Mouse (Mus musculus): ENCODE results near the gene Scaf8. TPM values are rescaled to one million over a fixed set of nuclear protein-coding genes. Genes with fewer than 3 reads are reported as not detected.

The Scaf8 gene
- polyA plus RNA-seq (2017; shearing (Covaris generic)): 24.1 TPM

GRCm38 (mm10) chr17:3114720-3115379, at the start of gene Scaf8:
Gene Scaf8, plus strand, starts transcription at chr17:3114972.

Other genes starting within 250 kb of the Scaf8 start
- gene Tiam2, start 211.6 kb downstream of the Scaf8 start, polyA plus RNA-seq (2017; shearing (Covaris generic)): 1.0 TPM

All from activated CD4-positive, CD25-positive, alpha-beta regulatory T cell, adult 9 weeks (primary cell).